Mouse (Mus musculus) embryonic fibroblast, embryonic 13.5 days (primary cell): ENCODE data around the gene Arid3a. TPM values are rescaled to one million over a fixed set of nuclear protein-coding genes. Genes with fewer than 3 reads are reported as not detected.
"Not testable (repeated sequence)": the region's sequence is repeated elsewhere in the genome, so short reads cannot be mapped to it uniquely, and the experiment has no call there.

Experiments used
- H3K27ac ChIP-seq: 2 replicates; pipeline ENCODE4 v1.5.1; 2012; ENCODE audit warnings: low read length, control low read depth, inconsistent platforms; ENCODE audit not compliant: insufficient read depth
- H3K4me1 ChIP-seq: 2 replicates; pipeline ENCODE4 v1.6.1; 2011; ENCODE audit warnings: low read length; ENCODE audit not compliant: control insufficient read depth, insufficient read depth
- H3K4me3 ChIP-seq: 2 replicates; pipeline ENCODE4 v1.5.1; 2011; ENCODE audit warnings: mild to moderate bottlenecking, control low read depth, low read length; ENCODE audit not compliant: insufficient read depth
- CTCF ChIP-seq: IDR thresholded peaks from 2 replicates; pipeline ENCODE4 v1.5.1; 2011; ENCODE audit warnings: mild to moderate bottlenecking, control low read depth, low read length, moderate library complexity, borderline replicate concordance; ENCODE audit not compliant: insufficient read depth
- POLR2A ChIP-seq: IDR thresholded peaks from 2 replicates; pipeline ENCODE4 v1.6.1; 2011; ENCODE audit warnings: low read depth, mild to moderate bottlenecking, control low read depth, low read length, moderate library complexity
- polyA plus RNA-seq: library from polyadenylated mRNA; stranded (reverse); fragments of >200 nt; gene quantifications from 2 replicates; pipeline ENCODE4 v1.2.4, GENCODE M21; 2011; ENCODE audit warnings: low read depth; ENCODE audit not compliant: missing spikeins, insufficient read length

Gene Arid3a
- 5.2 and 6.0 TPM in 2 replicates for polyA plus RNA-seq

DNA sequence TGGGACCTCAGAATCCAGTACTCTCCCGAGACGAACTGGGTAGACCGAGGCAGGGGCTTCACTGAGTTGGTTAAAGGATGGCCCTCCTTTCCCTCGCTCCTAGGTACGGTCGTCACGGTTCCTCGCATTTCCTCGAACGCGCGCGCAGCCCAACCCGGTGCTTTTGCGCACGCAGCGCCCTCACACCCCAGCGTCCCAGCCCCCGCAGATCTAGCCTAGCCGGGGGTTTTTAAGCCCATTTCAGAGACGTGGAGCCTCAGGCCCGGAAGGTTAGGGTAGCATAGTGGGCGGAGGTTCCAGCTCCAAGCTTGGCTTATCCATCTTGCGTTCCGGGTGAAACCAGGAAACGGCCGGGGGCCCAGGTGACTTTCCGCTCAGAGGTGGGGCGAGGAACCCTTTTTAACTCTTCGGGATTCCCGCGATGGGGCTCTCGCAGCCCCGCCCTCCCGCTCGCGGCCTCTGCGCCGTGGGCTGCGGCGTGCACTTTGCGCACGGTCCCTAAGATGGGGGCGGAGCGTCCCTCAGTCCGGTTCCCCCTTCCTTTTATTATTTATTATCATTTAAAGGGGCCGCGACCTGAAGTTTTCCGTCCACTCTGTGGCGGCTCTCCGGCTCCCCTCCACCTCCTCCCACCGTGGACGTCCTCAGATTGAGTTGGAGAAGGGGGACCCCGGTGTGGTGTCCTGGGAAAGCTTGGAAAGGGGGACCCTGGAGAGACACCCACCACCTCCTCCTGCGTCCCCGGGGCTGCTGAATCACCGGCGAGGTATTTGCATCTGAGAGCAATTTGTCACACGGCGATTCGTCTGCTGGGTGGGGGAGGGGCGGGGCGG lies at the start of gene Arid3a:
Gene Arid3a (plus strand): TSS at position 553 of the 833 bp plus-strand sequence.
- Histone ChIP-seq H3K4me3 (peak within 1 kb of the TSS; percentile 87), H3K4me1 (no peaks in the 10 kb centered on the region), H3K27ac (peak within 1 kb of the TSS; percentile 74)
- TF ChIP-seq POLR2A (0 out of 2 replicates have a peak, but pooled peaks have one; percentile 4), CTCF (no peak)

DNA sequence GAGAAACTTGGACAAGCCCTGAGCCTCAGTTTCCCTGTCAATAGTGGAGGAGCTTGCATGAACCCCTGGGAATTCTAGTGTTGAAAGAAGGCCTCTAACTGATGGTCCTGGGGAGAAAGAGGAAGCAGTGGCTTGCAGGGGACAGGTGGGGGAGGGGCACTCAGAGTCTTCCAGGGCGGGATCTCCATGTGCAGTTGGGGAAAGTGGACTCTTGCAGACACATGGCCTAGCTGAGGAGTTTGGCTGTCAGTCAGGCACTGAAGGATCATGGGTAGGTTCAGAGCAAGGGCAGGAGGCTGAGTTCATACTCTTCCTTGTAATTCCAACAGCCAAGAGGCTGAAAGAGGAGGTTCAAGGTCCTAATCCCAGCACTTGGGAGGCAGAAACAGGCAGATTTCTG lies 49.7 kb upstream of the Arid3a start:
- TF ChIP-seq CTCF = no peak
- no peak for TF ChIP-seq POLR2A
- H3K4me1 ChIP-seq = no peaks in the 10 kb centered on the region

DNA sequence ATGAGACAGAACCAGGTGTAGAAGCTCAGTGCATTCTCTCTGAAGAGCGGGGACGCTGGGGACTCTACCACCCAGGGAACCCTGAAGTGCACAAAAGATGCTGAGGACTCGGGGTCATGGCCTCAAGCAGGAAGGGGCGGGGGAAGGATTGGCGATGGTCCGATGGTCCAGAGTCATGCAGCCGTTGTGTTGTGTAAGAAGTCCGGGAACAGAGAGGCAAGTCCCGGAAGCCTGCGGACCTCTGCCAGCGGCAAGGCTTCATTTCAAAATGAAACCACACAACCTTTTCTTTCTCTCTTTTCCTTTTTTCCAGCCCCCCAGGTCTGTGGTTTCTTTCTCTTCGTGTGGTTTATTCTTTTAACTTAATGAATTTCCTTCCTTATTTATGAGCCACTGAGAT lies 49.1 kb upstream of the Arid3a start:
- Histone ChIP-seq H3K4me1 (no peaks in the 10 kb centered on the region), H3K27ac (no peak overlapping the region), H3K4me3 (no peak overlapping the region)
- no peak for TF ChIP-seq CTCF
- no peak for TF ChIP-seq POLR2A

More for the DNA sequence above, 49.7 kb upstream of the Arid3a start:
- Histone ChIP-seq H3K27ac (no peak overlapping the region), H3K4me3 (no peak overlapping the region)

DNA sequence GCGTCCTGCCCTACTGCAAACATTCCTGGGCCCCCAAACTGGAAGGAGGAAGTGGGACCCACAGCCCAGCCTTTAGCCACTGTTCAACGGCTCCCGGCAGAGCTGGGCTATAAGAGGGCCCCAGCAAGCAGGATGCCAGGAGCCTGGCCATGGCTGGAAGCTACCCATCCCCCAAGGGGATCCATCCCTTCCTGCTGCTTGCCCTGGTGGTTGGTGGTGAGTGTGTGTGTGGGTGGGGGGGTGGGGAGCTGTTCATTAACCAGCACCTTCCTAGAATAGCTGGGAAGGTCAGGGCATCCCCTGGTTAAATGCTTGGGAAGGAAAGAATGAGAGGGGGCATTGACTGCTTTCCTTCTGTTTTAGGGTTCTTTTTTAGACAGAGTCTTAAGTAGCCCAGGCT lies 47.3 kb upstream of the Arid3a start:
- H3K27ac ChIP-seq = no peak overlapping the region

DNA sequence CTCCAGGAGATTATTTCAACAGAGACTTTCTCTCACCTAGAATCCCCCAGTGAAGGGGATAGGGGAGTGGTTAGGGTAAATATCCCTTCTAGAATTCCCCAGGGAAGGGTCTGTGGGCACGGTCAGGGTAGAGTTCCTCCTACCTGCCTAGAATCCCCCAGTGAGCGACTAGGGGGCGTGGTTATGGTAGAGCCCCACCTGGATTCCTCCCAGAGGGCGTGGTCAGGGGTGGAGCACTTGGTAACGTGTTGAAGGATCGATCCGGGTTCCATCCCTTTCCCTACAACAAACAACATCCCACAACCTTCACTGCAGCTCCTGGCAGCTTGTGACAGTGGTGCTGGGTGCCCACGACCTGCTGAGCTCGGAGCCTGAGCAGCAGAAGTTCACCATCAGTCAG lies 46.1 kb upstream of the Arid3a start:
- no peak for TF ChIP-seq CTCF
- Histone ChIP-seq H3K4me3 (no peak overlapping the region), H3K27ac (no peak overlapping the region), H3K4me1 (no peaks in the 10 kb centered on the region)

More for the DNA sequence above, 47.3 kb upstream of the Arid3a start:
- Histone ChIP-seq H3K4me3 (no peak overlapping the region), H3K4me1 (no peaks in the 10 kb centered on the region)
- TF ChIP-seq CTCF = no peak
- no peak for TF ChIP-seq POLR2A

DNA sequence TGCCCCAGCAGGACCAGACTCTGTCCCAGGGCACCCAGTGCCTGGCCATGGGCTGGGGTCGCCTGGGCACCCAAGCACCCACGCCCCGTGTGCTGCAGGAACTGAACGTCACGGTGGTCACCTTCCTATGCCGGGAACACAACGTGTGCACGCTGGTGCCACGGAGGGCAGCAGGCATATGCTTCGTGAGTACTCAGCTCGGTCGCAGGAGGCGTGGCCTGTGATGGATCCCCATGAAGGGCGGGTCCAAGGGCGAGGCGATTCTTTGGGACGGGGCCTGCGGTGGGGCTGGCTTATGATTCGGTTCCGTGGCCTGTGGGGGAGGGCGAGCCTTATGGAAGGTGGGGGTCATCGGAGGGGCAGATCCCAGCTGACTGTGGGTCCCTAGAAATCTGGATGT lies 44.9 kb upstream of the Arid3a start:
- Histone ChIP-seq H3K27ac (no peak overlapping the region), H3K4me3 (no peak overlapping the region), H3K4me1 (no peaks in the 10 kb centered on the region)
- no peak for TF ChIP-seq POLR2A
- no peak for TF ChIP-seq CTCF

DNA sequence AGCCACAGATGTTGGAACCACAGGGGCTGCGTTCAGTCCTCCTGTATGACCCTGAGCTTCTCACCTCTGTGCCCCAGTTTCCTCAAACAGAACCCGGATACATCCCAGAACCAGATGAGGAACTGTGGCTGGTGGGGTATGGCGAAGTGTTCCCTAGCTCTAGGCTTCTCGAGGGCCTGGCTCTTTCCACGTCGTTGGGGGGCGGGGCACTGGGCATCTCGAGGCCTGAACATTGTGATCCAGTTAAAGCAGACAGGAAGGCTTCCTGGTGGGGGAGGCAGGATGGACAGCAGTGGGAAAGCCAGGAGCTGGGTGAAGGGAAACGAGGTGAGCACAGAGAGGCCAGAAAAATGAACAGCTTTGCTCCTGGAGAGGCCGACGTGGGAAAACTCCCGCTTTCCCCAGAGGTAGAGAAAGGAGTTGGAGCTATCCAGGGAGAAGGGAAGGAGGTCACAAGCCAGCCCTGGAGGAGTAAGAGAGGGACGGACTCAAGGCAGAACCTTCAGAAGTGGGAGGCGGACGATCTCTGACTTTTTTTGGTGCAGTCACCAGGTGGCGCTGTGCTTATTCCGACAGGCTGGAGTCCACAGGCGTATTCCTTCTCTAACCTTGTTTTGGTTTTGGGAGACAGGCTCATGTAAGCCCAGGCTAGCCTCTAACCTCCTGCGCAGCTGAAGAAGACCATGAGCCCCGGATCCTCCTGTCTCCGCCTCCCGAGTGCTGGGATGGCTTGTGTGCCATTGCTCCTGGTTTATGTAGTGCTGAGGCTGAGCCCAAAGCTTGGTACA lies 43.4 kb upstream of the Arid3a start:
- Histone ChIP-seq H3K4me1 (no peaks in the 10 kb centered on the region), H3K4me3 (no peak overlapping the region), H3K27ac (no peak overlapping the region)
- no peak for TF ChIP-seq POLR2A
- peak; percentile 74; the same call in 1 of the 2 replicates for TF ChIP-seq CTCF

DNA sequence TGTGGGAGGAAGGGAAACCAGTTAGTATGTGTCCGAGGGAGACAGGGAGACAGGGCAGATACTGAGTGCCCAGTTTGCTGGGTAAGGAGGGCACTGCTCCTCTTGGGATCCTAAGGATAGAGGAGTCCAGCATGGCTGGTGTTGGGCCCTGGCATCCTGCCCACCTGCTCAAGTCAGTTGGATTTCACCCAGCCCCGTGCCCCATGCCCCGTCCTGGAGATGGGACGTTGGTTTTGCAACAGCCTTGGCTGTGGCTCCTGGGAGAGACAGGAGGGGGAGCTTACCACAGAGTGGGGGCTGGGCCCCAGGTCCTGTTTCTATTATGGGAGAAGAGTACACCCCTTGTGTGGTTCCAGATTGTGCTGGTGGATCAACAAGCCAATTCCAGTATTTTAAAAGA lies 42.4 kb upstream of the Arid3a start:
- TF ChIP-seq POLR2A = no peak
- TF ChIP-seq CTCF = no peak
- Histone ChIP-seq H3K4me3 (no peak overlapping the region), H3K4me1 (no peaks in the 10 kb centered on the region), H3K27ac (no peak overlapping the region)

DNA sequence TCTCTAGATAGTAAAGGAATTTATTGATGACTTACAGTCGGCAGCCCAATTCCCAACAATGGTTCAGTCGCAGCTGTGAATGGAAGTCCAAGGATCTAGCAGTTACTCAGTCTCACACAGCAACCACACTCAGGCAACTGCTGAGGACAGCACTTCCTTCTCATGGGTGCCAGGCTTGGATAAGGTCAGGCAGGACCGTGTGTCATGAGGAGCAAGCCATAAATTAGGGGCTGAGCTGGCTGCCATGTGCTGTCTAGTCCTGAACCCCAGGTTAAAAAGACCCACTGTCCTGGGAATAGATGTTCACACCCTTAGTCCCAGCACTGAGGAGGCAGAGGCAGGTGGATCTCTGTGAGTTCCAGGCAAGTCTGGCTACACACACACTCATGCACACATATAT lies 41.9 kb upstream of the Arid3a start:
- H3K4me1 ChIP-seq, H3K4me3 ChIP-seq, H3K27ac ChIP-seq: not testable (repeated sequence)

DNA sequence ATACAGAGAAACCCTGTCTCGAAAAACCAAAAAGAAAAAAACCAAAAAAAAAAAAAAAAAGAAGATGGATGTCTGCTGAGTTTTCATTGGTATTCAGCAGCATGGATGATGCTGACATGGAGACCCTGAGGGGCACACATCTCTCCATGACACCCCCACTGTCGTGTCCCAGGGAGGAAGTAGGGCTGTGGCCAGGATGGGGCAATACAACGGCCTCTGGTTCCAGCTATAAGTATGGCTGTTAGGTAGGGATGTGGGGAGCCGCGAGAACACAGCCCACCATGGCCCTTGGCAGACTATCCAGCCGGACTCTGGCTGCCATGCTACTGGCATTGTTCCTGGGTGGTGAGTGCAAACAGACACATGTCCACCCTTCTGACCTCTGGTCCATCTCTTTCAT lies 40.8 kb upstream of the Arid3a start, which contains the start of gene Elane:
Gene Elane (plus strand): TSS at position 194 of the 400 bp plus-strand sequence.
- TF ChIP-seq CTCF = no peak
- no peak for TF ChIP-seq POLR2A
- no peak within 1 kb of the TSS for H3K4me3 ChIP-seq

More for the DNA sequence above, 40.8 kb upstream of the Arid3a start, which contains the start of gene Elane:
- Histone ChIP-seq H3K4me1 (no peaks in the 10 kb centered on the region), H3K27ac (no peak within 1 kb of the TSS)
